Mouse (Mus musculus) ES-E14 (cell line): ENCODE results near the gene Gm21972.

ENCODE experiments used
- HCFC1 ChIP-seq: IDR thresholded peaks from 2 replicates; pipeline ENCODE4 v1.6.1; 2012; ENCODE audit warnings: low read length, inconsistent platforms, borderline replicate concordance; ENCODE audit not compliant: insufficient read depth
- MAFK ChIP-seq: IDR thresholded peaks from 2 replicates; pipeline ENCODE4 v1.6.1; 2014; ENCODE audit warnings: mild to moderate bottlenecking, low read depth, low read length, inconsistent platforms; ENCODE audit not compliant: insufficient read depth
- ZC3H11A ChIP-seq: IDR thresholded peaks from 2 replicates; pipeline ENCODE4 v1.6.1; 2012; ENCODE audit warnings: low read depth, mild to moderate bottlenecking, inconsistent platforms, low read length, borderline replicate concordance

DNA sequence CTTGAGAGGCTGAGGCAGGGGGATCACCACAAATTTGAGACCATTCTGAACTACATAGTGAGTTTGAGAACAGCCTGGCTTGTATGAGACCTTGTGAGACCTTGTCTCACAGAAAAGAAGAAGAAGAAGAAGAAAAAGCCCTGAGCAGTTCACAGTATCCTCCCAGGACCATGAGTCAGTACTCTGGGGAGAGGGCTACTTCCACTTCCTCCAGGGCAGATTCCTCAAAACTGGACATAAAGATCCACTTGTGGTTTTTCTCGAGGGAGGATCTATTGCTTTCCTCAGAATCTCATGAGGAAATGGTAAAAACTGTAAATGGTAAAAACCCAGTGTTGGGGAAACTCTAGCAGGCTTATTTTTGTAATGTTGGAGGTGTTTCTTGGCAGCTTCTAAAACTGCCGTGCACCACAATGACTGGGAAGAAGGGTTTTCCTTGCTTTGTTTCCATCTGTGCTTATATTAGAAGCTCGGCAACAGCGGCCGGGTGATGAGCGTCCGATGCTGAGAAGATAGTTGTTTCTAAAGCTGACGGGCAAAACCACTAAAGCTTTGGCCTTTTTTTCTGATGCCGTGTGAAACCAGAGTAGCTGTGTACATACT is 69.3 kb downstream of the Gm21972 start:
- TF ChIP-seq ZC3H11A (no peak), HCFC1 (no peak), MAFK (no peak)
